Mouse (Mus musculus): Measurements from ENCODE around the gene Lpar3. TPM values are rescaled to one million over a fixed set of nuclear protein-coding genes. Genes with fewer than 3 reads are reported as not detected.
"Not testable (repeated sequence)": the region's sequence is repeated elsewhere in the genome, so short reads cannot be mapped to it uniquely, and the experiment has no call there.

The Lpar3 gene
- polyA plus RNA-seq, 1 experiment, result not detected

DNA sequence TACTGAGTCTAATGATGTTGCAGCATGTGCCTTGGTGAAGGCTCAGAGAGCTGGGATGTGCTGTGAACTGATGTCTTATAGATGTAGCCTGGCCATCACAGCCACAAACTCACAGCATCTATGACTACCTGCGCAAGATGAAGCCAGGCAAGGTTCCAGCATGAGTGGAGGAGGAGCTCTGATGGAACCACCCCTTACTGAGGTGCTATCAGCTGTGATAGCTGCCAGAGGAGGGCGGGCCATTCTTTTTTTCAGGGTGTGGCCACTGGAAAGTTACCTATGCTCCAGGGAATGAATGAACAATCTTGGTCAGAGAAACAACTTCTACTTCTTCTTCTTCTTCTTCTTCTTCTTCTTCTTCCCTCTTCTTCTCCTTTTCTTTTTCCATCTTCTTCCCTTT is 14.1 kb upstream of the Lpar3 start:
- Histone ChIP-seq H3K27me3 (replicated peaks) (peaks cover 2% of the 10 kb centered on the region), H3K4me1 (no peaks in the 10 kb centered on the region), H3K9me3 (no peaks in the 10 kb centered on the region), H3K36me3 (replicated peaks; ENCODE audit: low read length) (no peaks in the 10 kb centered on the region), H3K4me3 (replicated peaks) (no peak overlapping the region)
- TF ChIP-seq FLI1 (IDR thresholded peaks at IDR 0.05; ENCODE audit: low read length) (no peak), GATA1 (IDR thresholded peaks at IDR 0.05; ENCODE audit: borderline replicate concordance, low read length) (no peak)

DNA sequence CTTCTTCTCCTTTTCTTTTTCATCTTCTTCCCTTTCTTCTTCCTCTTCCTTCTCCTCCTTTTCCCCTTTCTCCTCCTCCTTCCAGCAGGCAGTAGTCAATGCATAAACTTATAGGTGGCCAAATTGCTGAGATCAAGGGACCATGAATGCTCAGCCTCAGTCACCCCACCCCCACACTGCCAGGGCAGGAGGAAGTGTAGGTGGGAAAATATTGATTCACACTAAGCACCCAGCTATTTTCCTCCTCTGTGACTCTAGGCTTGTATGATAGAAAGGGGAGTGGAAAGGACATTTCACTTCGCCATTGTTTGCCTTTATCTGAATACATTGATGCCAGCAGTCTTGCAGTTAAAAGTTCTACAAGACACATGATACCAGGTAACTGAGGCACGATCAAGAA is 13.3 kb upstream of the Lpar3 start:
- no peaks in the 10 kb centered on the region for H3K36me3 ChIP-seq (replicated peaks; ENCODE audit: low read length)
- TF ChIP-seq GATA1 (IDR thresholded peaks at IDR 0.05; ENCODE audit: borderline replicate concordance, low read length) (no peak), FLI1 (IDR thresholded peaks at IDR 0.05; ENCODE audit: low read length) (no peak)
- H3K4me1 ChIP-seq, result no peaks in the 10 kb centered on the region
- no peak overlapping the region for H3K4me3 ChIP-seq (replicated peaks)
- peaks cover 2% of the 10 kb centered on the region for H3K27me3 ChIP-seq (replicated peaks)
- H3K9me3 ChIP-seq, result no peaks in the 10 kb centered on the region

DNA sequence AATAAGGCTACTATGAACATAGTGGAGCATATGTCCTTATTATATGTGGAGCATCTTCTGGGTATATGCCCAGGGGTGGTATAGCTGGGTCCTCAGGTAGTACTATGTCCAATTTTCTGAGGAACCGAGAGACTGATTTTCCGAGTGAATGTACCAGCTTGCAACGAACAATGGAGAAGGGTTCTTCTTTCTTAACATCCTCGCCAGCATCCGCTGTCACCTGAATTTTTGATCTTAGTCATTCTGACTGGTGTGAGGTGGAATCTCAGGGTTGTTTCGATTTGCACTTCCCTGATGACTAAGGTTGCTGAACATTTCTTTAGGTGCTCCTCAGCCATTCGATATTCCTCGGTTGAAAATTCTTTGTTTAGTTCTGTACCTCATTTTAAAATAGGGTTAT is 11.0 kb upstream of the Lpar3 start:
- not testable (repeated sequence) for H3K27me3 ChIP-seq (replicated peaks); H3K4me1 ChIP-seq; H3K9me3 ChIP-seq; H3K36me3 ChIP-seq (replicated peaks; ENCODE audit: low read length); H3K4me3 ChIP-seq (replicated peaks)

DNA sequence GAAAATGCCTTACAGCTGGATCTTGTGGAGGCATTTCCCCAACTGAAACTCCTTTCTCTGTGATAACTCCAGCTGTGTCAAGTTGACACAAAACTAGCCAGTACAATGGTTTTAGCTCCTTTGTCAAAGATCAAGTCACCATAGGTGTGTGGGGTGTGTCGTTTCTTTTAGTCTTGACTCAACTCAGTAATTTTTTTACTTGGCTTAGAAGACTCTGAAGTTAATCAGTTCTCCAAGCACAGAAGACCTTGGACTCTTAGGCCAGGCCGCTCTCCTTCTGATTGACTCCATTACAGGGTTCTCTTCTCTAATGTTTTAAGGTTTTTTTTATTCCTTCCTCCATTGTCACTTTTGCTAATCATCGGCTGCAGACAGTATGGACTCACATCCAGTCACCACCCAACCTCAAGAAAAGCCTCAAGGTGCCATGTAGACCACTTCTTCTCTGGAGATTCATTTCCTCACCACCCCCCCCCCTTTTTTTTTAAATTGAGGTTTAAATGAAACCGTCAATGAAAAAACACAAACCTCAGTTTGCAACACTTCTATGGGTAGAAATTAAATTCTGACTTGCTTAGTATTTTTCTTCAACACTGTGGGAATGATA is 9.5 kb upstream of the Lpar3 start:
- Histone ChIP-seq H3K9me3 (no peaks in the 10 kb centered on the region), H3K27me3 (replicated peaks) (peaks cover 5% of the 10 kb centered on the region), H3K36me3 (replicated peaks; ENCODE audit: low read length) (no peaks in the 10 kb centered on the region), H3K4me1 (no peaks in the 10 kb centered on the region), H3K4me3 (replicated peaks) (no peak overlapping the region)
- no peak for TF ChIP-seq FLI1 (IDR thresholded peaks at IDR 0.05; ENCODE audit: low read length)

DNA sequence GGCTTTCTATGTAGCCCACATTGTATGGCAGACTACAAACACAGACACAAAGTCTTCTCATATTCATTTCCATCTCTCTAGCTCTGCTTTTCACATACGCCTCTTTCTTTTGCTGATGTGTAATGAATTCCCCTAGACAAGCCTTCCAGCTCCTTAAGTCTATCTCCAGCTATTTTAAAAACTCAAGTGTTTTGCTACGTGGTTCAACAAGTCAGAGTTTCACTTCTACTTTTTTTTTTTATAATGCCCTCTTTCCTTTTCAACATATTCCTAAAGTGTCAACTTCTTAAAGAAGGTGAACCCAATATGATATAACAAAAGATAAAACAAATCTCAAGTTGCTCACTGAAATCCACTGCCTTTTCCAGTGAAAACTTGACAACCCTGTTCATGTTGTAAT is 8.8 kb upstream of the Lpar3 start:
- Histone ChIP-seq H3K9me3 (no peaks in the 10 kb centered on the region), H3K27me3 (replicated peaks) (peaks cover 3% of the 10 kb centered on the region), H3K36me3 (replicated peaks; ENCODE audit: low read length) (no peaks in the 10 kb centered on the region), H3K4me1 (no peaks in the 10 kb centered on the region), H3K4me3 (replicated peaks) (no peak overlapping the region)
- TF ChIP-seq FLI1 (IDR thresholded peaks at IDR 0.05; ENCODE audit: low read length) (no peak), GATA1 (IDR thresholded peaks at IDR 0.05; ENCODE audit: borderline replicate concordance, low read length) (no peak)

DNA sequence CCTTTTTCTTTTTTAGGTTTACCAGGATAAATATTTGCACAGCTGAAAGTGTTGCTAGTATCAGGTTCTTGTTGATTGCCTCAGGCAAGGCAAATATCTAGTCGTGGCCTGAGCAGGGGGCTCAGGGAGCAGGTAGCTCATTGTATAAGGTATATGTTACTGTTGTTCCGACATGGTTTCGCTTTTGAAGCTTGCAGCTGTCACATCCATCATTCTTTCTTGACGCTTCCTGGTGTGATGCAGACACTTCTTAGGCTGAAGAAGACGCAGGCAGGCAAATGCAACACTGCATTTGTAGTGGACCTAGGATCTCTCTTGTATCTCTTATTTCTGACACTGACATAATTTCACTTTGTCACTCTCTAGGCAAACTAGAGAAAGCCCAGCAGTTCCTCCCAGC is 7.4 kb upstream of the Lpar3 start:
- no peaks in the 10 kb centered on the region for H3K36me3 ChIP-seq (replicated peaks; ENCODE audit: low read length)
- H3K27me3 ChIP-seq (replicated peaks), result peaks cover 3% of the 10 kb centered on the region
- no peaks in the 10 kb centered on the region for H3K9me3 ChIP-seq
- peak overlapping the region; percentile 55 for H3K4me3 ChIP-seq (replicated peaks)
- H3K4me1 ChIP-seq, result no peaks in the 10 kb centered on the region
- no peak for TF ChIP-seq GATA1 (IDR thresholded peaks at IDR 0.05; ENCODE audit: borderline replicate concordance, low read length)
- TF ChIP-seq FLI1 (IDR thresholded peaks at IDR 0.05; ENCODE audit: low read length), result no peak

DNA sequence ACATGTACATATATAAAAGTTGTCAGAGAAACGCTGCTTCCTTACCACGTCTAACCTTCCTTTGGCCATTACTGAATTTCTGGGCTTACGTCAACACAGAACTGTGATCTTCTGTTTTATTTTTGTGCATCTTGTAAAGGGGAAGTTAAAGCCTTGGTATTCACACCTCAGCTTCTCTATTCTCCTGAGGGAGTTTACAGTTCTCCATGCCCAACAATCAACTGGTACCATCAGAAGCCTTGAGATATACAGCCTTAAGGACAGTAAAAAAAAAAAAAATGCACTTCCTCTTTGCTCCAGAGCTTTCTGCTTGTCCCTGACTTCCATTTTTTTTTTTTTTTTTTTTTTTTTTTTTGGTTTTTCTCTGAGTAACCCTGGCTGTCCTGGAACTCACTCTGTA is 4.2 kb upstream of the Lpar3 start:
- H3K36me3 ChIP-seq (replicated peaks; ENCODE audit: low read length), result no peaks in the 10 kb centered on the region
- H3K4me3 ChIP-seq (replicated peaks), result no peak overlapping the region
- no peaks in the 10 kb centered on the region for H3K9me3 ChIP-seq
- TF ChIP-seq GATA1 (IDR thresholded peaks at IDR 0.05; ENCODE audit: borderline replicate concordance, low read length), result no peak
- no peak for TF ChIP-seq FLI1 (IDR thresholded peaks at IDR 0.05; ENCODE audit: low read length)
- peaks cover 7% of the 10 kb centered on the region; the same call in 1 of the 2 replicates for H3K4me1 ChIP-seq
- peaks cover 30% of the 10 kb centered on the region for H3K27me3 ChIP-seq (replicated peaks)

DNA sequence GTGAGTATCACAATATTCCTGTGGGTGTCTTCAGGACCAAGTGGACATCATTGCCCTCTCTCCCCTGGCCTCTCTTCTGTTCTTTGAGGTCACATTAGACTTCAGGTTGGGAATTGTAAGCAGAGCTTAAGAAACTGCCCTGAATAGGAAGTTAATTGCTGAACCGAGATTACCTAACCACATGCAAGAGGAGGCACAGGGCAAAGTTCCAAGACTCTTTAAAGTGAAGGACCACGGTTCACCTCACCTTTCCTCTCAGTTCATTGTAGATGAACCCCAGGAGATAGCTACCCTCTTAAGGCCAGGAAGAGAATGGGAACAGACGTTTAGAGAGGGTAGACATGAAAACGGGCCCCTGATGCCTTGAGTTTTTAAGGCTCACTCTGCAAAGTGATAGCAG is 3.5 kb downstream of the Lpar3 start:
- H3K27me3 ChIP-seq (replicated peaks), result peaks cover 49% of the 10 kb centered on the region
- H3K9me3 ChIP-seq, result no peaks in the 10 kb centered on the region
- H3K4me3 ChIP-seq (replicated peaks), result no peak overlapping the region
- H3K36me3 ChIP-seq (replicated peaks; ENCODE audit: low read length), result no peaks in the 10 kb centered on the region
- H3K4me1 ChIP-seq, result peaks cover 7% of the 10 kb centered on the region; the same call in 1 of the 2 replicates
- TF ChIP-seq GATA1 (IDR thresholded peaks at IDR 0.05; ENCODE audit: borderline replicate concordance, low read length) (no peak), FLI1 (IDR thresholded peaks at IDR 0.05; ENCODE audit: low read length) (no peak)

DNA sequence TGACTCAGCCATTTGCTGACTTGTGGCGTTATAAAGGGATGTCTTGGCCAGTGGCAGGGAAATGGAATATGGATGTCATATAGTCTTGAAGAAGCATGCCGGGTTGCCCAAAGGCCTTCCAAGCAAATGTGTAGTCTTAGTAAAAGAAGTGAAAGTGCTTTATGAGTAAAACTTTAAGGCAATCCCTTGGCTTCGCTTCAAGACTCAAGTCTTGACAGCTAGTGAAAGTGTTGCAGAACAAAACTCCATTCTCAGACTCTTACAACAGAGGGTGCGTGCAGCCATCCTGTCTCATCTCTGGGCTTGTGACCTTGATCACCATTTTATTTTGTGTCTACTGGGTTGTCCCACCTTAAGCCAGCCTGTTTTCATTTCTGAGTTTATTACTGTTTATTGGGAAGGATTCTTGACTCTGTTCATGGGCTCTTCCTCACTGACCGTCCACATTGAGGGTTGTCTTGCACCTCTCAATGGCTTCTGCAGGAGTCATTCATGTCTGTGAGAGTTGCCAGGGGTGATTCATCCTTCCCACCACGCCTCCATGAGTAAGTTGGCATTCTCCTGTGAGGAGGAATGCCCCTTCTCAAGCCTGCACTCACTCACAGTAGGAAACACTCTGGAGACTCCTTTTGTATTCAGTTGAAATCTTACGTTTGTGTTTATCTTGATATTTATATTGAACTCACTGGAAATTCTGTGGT is 4.4 kb downstream of the Lpar3 start:
- Histone ChIP-seq H3K4me3 (replicated peaks) (no peak overlapping the region), H3K4me1 (peaks cover 7% of the 10 kb centered on the region; the same call in 1 of the 2 replicates), H3K36me3 (replicated peaks; ENCODE audit: low read length) (no peaks in the 10 kb centered on the region), H3K27me3 (replicated peaks) (peaks cover 42% of the 10 kb centered on the region), H3K9me3 (no peaks in the 10 kb centered on the region)
- no peak for TF ChIP-seq GATA1 (IDR thresholded peaks at IDR 0.05; ENCODE audit: borderline replicate concordance, low read length)

DNA sequence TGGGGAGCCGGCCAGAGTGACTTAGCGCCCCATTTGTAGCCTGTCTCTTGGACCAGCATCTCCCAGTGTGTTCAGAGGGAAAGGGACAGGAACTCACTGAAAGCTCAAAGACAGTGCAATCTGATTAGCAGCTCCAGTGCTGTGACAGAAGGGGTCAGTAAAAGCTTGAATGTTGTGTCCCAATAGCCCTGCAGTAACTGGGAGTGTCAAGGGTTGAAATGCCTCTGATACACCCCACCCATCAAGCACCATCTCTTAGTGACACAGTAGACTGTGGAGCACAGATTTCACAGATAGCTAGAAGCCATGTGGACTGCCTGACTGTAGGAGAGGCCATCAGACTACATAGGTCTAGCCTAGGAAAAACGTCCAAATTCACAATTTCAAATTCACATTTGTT is 6.7 kb downstream of the Lpar3 start:
- H3K9me3 ChIP-seq, result no peaks in the 10 kb centered on the region
- H3K27me3 ChIP-seq (replicated peaks), result peaks cover 22% of the 10 kb centered on the region
- H3K4me3 ChIP-seq (replicated peaks), result no peak overlapping the region
- no peaks in the 10 kb centered on the region for H3K36me3 ChIP-seq (replicated peaks; ENCODE audit: low read length)
- TF ChIP-seq GATA1 (IDR thresholded peaks at IDR 0.05; ENCODE audit: borderline replicate concordance, low read length) (no peak), FLI1 (IDR thresholded peaks at IDR 0.05; ENCODE audit: low read length) (no peak)
- H3K4me1 ChIP-seq, result no peaks in the 10 kb centered on the region
